ENCODE assay signal across 25 mouse cellular contexts in genomic region chr19:35575979-35576378, GRCm38 (mm10).
DNase-seq lines count a peak whose midpoint lies in the region; ATAC-seq lines count a peak whose summit lies in the region.
"Had no signal": no experiment of that assay in that cellular context is flagged by ENCODE, and none has a peak within 500 bp of the region (broad histone marks: within the 10 kb centered on the region; RNA-seq: fewer than 3 reads in every experiment).

No protein-coding gene starts in this region.

- no peak for DNase-seq in frontal cortex, postnatal 14 days (ENCODE audit: low spot score in 2 of 2)
- DNase-seq in left cerebral cortex, adult 11 months (ENCODE audit: low spot score): peak; percentile 3
- DNase-seq in left cerebral cortex, postnatal 4 days: no peak
- peak; percentile 9 to 24 for DNase-seq in left cerebral cortex, postnatal 14 days (ENCODE audit: low spot score in 2 of 2)
- DNase-seq in telencephalon, adult 2 months (ENCODE audit: low read depth, low spot score): peak; percentile 36
- no peak for DNase-seq in kidney, adult 18-20 months
- no peak for DNase-seq in heart, adult 11 months
- DNase-seq: adrenal gland, adult 2 months; adrenal gland, postnatal 36 days; cerebellum, adult 9-10 months; cerebellum, postnatal 36 days; gastrocnemius, postnatal 25 days; heart, adult 18-20 months; heart, postnatal 36 days; kidney, adult 8-10 months; liver; lung, adult 2 months; lung, postnatal 10 days; thymus, postnatal 14 days had no signal

- ATAC-seq in frontal cortex, adult (ENCODE audit: low TSS enrichment): peak; percentile 94
- ATAC-seq: activated CD4-positive, CD25-positive, alpha-beta regulatory T cell, adult 4 months; forebrain, embryonic 13.5 days; hindbrain, postnatal 0 days; intestine, embryonic 15.5 days; midbrain, embryonic 13.5 days had no signal

- intact Hi-C loops in left cerebral cortex, postnatal 4 days (cut with DNase I): no loop called here
- intact Hi-C loops in left cerebral cortex, postnatal 14 days (cut with DNase I): no loop called here

Comparison
In these comparisons a context has a peak if more than half of its experiments do, and no peak if none do; other contexts are left out.
1. DNase-seq: peak in left cerebral cortex, adult 11 months (single experiment), left cerebral cortex, postnatal 14 days (2 of 2) and telencephalon, adult 2 months (single experiment); none in frontal cortex, postnatal 14 days (0 of 2), left cerebral cortex, postnatal 4 days (single experiment), kidney, adult 18-20 months (single experiment) and heart, adult 11 months (single experiment).